Mouse (Mus musculus) olfactory bulb, adult 2 months (tissue): Measurements from ENCODE around the gene Ppp1r9a.

Experiments
- CTCF ChIP-seq: fragments of 200-500 bp; IDR thresholded peaks from 2 replicates; pipeline ENCODE4 v1.5.1; 2012; ENCODE audit warnings: low read depth, mild to moderate bottlenecking, low read length, moderate library complexity; ENCODE audit not compliant: insufficient read depth
- POLR2A ChIP-seq: fragments of 200-500 bp; IDR thresholded peaks from 2 replicates; pipeline ENCODE4 v1.6.1; 2012; ENCODE audit warnings: mild to moderate bottlenecking, low read depth, low read length, moderate library complexity; ENCODE audit not compliant: insufficient read depth

- TF ChIP-seq CTCF (no peak), POLR2A (no peak)
These were observed 98.1 kb downstream of the Ppp1r9a start for GRCm38 (mm10) chr6:5000788-5001187.
